In the genomic region with DNA sequence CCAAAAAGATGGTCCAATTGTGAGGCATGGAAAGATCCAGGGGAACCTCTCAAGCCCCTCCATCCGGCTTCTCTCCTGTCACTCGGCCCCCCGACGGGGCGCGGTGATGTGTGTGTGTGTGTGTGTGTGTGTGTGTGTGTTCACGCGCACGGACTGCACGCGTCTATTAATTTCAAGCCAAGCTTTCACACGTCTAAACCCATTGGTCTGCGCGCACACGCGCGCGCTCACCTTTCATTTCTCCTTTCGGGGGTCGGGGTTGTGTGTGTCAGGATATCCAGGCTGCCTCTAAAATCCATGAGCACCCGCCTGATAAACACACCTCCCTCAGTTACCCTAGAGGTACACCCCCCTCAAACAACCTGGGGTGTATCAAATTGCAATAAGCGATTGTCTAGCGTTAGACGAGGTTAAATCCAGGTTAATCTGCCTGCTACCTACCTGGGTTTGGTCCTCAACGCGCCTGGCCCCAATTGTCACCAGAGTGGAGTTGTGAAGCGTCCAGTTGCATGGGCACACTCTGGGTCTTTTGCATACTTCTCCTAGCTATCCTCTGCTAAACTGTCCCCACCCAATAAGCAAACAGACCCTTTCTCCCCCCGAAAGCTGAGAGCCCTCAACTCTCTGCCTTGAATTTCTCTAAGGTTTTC, we compare ENCODE assay signal across 8 mouse cellular contexts. TPM values are rescaled to one million over a fixed set of nuclear protein-coding genes. Genes with fewer than 3 reads are reported as not detected.
A peak's percentile ranks its signal among the peaks of the same experiment; 100 is the strongest.
DNase-seq lines count a peak whose midpoint lies in the region; ATAC-seq lines count a peak whose summit lies in the region.

No protein-coding gene starts in this region.

- H3K27ac ChIP-seq in heart, embryonic 15.5 days, result no peak overlapping the region
- H3K27ac ChIP-seq in liver, embryonic 11.5 days (ENCODE audit: low read depth, low read length), result no peak overlapping the region

- 3% methylated on average over 28 of the region's 28 CpGs for WGBS in heart, embryonic 15.5 days
- WGBS in liver, embryonic 11.5 days, result 4% methylated on average over 28 of the region's 28 CpGs

- no peaks in the 10 kb centered on the region for H3K9me3 ChIP-seq in heart, embryonic 15.5 days (replicated peaks)
- no peaks in the 10 kb centered on the region for H3K9me3 ChIP-seq in liver, embryonic 11.5 days (ENCODE audit: control insufficient read depth, low read length)

- H3K9ac ChIP-seq in heart, embryonic 15.5 days, result no peak overlapping the region
- no peak overlapping the region for H3K9ac ChIP-seq in liver, embryonic 11.5 days (ENCODE audit: low read depth, low read length)

- H3K27me3 ChIP-seq in heart, embryonic 15.5 days, result peaks cover 90% of the 10 kb centered on the region
- peaks cover 92% of the 10 kb centered on the region for H3K27me3 ChIP-seq in liver, embryonic 11.5 days (replicated peaks; ENCODE audit: control insufficient read depth, insufficient read depth, low read length)

- H3K36me3 ChIP-seq in heart, embryonic 15.5 days, result no peaks in the 10 kb centered on the region
- no peaks in the 10 kb centered on the region for H3K36me3 ChIP-seq in liver, embryonic 11.5 days (ENCODE audit: control insufficient read depth, insufficient read depth, low read length)

- DNase-seq in heart, adult 11 months, result peak; percentile 87
- no peak for DNase-seq in heart, postnatal 10 days
- DNase-seq in 416B (ENCODE audit: low read depth), result peak; percentile 6
- peak; percentile 37 for DNase-seq in liver, embryonic 11.5 days (ENCODE audit: low spot score)
- no peak for DNase-seq in frontal cortex, adult 2 months (ENCODE audit: extremely low spot score in 1 of 2, low spot score in 1 of 2)
- no peak for DNase-seq in adrenal gland, adult 2 months
- DNase-seq in cerebellum, postnatal 36 days, result no peak

- no peak for ATAC-seq in heart, embryonic 15.5 days (replicated peaks; ENCODE audit: insufficient number of reproducible peaks, insufficient read depth, low FRiP score, low read depth)
- ATAC-seq in liver, embryonic 11.5 days (replicated peaks; ENCODE audit: low FRiP score), result no peak

- peaks cover 86% of the 10 kb centered on the region for H3K4me1 ChIP-seq in heart, embryonic 15.5 days (replicated peaks)
- H3K4me1 ChIP-seq in liver, embryonic 11.5 days (replicated peaks; ENCODE audit: control insufficient read depth, insufficient read depth, low read length), result peaks cover 13% of the 10 kb centered on the region

- H3K4me3 ChIP-seq in heart, embryonic 15.5 days, result peak overlapping the region; percentile 54
- H3K4me3 ChIP-seq in liver, embryonic 11.5 days (ENCODE audit: low read depth, low read length), result peak overlapping the region; percentile 0

- H3K4me2 ChIP-seq in heart, embryonic 15.5 days, result peak overlapping the region; percentile 91
- peak overlapping the region; percentile 77 for H3K4me2 ChIP-seq in liver, embryonic 11.5 days

- intact Hi-C loops in heart, postnatal 10 days (cut with DNase I), result no loop called here

RNA-seq across cellular contexts. Expression of a gene that starts 7.0 kb away (rescaled TPM):
- total RNA-seq in heart, postnatal 10 days (2021), result 1 to 10 TPM; 1.8 to 2.0 TPM
- 1.1 and 1.9 TPM in 2 replicates for polyA plus RNA-seq in heart, embryonic 15.5 days (2015; fragmentation: Nextera tagmentation; extraction: Ambion mirVana)
- polyA plus RNA-seq in liver, embryonic 11.5 days (2014; fragmentation: Nextera tagmentation; extraction: Ambion mirVana), result 0.75 and 1.0 TPM in 2 replicates
- polyA plus RNA-seq in frontal cortex, adult 2 months (2012; rRNA removed), result 3.3 and 3.5 TPM in 2 replicates
- 10 to 100 TPM; 25.6 to 28.6 TPM for total RNA-seq in adrenal gland, adult 2 months (2021)
- polyA plus RNA-seq in adrenal gland, adult 2 months (2012; rRNA removed), result 1.2 and 6.4 TPM in 2 replicates

Comparison
In these comparisons a context has a peak if more than half of its experiments do, and no peak if none do; other contexts are left out.
1. DNase-seq: peak in heart, adult 11 months (single experiment), 416B (single experiment) and liver, embryonic 11.5 days (single experiment); none in heart, postnatal 10 days (0 of 2), frontal cortex, adult 2 months (0 of 2), adrenal gland, adult 2 months (single experiment) and cerebellum, postnatal 36 days (0 of 2).